Mouse (Mus musculus): Measurements from ENCODE around the gene Arrdc5.
A peak's percentile ranks its signal among the peaks of the same experiment; 100 is the strongest.

The Arrdc5 gene

DNA sequence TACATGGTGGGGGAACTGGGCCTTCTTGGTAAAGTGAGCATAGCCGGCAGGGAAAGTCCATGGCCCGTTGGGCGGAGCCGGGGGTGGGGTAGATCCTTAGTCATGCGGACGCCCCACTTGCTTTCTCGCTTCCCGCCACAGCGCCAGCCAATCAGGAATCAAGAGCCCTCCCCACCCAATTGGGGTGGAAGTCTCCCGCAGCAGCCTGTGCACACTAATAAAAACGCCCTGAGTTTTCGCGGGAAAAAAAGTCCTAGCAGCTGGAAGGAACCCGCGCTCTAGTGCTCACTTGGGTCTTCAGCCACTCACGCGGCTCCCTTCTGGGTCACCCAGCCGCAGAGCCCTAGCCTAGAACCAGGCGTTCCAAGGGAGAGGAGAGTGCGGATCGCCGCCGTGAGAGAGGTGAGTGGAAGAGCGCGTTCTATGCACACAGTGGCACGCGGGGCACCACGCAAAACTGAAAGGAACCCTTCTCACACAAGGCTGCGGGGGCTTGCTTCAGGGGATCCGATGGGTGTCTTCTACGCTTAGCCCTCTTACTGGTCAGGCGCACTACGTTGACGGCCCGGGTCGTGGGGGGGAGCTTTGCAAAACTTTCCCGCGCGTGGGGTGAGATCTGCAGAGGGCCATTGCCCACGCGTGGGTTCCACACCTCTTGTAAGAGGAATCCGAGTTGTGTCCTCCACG is 3.2 kb upstream of the Arrdc5 start, which contains the start of gene Uhrf1:
TSS of gene Uhrf1 (plus strand) at position 162 of the 687 bp plus-strand sequence.
- DNase-seq = no peak

DNA sequence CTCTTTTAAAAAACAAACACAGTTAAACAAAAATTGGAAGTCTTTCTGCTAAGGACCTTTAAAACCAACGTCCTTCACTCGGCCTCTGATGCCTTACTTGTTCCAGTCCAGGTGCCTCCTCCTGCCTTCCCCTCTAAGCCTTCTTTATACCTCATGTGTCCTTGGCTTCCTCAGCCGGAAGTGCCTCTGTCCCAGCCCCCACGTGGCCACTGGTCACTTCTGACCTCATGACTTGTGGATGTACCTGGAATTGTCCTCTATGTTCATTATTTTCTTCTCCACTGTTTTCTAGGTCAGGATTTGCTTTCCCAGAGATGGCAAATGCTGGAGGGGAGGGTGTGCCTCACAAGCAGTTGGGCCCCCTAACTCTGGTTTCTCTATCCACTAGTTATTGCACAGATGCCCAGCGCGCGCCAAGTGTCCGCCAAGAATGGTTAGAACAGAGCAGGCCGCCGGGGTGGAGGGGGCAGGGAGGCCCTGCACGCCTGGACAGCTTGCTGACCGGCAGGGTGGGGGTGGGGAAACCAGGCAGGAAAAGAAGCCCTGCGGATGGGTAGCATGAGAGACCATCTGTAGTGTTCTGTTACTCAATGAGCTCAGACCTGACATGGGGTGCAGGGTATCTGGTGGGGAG is 2.4 kb upstream of the Arrdc5 start:
- no peak for DNase-seq

DNA sequence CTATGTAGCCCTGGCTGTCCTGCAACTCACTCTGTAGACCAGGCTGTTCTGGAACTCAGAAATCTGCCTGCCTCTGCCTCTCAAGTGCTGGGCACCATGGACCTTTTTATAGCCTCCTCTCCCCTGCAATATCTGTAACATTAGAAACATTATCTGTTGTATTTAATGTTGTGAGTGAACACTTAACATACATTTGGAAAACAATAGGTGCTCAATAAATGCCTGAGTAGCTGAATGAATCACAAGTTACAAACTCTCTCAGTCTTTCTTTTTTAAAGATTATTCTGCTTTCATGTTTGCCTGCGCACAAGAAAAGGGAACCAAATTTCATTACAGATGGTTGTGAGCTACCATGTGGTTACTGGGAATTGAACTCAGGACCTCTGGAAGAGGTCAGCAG is 1.8 kb downstream of the Arrdc5 start:
- no peak for DNase-seq

DNA sequence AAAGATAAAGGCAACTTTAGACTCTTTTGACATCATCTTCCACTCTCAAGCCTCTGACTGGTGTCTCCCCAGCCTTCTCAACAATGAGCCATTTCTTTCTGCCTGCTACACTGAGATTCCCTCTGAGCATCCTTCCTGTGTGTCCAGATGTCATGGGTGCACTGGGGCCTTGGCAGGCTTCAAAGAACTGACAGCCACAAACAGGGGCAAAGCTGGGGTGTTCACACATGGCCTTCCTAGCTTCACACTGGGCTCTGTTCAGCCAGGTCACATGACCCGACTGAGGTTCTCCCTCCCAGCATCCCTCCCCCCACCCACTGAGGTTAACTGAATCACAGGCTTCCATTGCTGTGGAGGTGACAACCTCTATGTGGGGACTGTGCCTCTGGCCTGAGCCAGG is 3.9 kb downstream of the Arrdc5 start:
- no peak for DNase-seq

DNA sequence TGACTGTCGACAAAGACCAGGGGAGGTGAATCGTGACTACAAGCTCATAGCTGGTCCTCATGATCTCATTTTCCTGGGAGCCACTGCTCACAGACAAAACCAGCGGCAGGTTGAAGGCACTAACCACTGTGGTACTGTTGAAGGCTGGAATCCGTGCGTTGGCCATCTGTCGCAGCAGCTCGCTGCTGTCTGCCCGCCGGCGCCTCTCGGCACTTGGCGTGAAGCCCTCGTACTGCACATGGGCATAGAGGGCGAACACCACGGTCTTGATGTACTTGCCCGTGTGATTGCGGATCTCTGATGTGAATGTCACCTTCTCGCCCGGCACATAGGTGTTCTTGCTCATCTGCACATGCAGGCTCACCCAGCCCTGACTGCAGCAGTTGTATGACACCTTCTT is 5.8 kb downstream of the Arrdc5 start:
- peak; percentile 78 for DNase-seq

DNA sequence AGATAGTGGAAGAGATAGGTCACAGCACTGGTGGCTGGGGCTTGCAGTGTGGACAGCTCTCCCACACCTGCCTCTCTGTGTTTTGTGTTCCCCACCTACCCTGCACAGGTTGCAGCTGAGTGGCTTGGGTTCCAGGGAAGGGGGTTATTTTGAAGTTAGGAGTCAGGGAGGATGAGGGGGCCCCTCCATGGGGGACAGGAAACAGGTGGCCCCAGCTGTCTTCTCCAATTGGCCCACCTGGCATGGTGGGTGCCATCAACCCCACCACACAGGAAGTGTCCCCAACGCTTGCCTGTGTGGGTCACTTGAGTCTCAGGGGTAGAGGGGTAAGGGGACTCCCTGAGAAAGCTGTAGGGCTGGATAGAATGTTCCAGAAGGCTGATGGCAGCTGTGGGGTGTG is 6.8 kb downstream of the Arrdc5 start:
- DNase-seq = no peak

DNA sequence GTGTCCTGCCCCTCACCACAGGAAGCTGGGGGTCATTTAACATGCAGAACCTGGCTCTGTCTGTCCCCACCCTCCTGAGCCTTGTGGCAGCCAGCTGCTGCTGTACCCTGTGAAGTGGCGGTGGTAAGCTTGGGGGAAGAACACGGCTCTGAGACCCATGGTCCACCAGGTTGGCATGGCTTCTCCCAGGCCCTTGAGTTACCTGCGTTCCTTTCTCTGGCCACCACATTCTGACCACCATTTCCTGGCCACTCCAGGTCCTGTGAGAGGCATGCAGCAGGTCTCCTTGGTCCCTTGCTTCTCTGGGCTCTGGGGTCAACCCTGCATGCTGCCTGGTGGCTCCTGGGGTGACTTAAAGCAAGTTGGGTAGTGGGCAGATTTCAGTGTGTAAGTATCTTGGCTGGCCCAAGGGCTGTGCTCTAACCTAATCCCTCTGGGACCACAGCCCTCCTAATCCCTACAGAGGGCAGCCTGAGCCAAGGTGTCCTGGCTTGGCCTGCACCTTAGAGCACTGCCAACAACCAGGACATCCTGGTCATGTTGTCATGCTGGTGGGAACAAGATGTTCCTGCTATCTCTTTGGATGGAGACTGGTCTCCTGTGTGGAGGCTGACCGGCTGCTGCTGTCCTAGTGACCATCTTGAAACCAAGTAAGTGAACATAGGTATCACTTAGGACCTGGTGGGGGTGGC is 7.4 kb downstream of the Arrdc5 start, which contains the start of gene Plin3:
TSS of gene Plin3 (minus strand) at position 343 of the 692 bp plus-strand sequence.
- DNase-seq = peak; percentile 44

DNA sequence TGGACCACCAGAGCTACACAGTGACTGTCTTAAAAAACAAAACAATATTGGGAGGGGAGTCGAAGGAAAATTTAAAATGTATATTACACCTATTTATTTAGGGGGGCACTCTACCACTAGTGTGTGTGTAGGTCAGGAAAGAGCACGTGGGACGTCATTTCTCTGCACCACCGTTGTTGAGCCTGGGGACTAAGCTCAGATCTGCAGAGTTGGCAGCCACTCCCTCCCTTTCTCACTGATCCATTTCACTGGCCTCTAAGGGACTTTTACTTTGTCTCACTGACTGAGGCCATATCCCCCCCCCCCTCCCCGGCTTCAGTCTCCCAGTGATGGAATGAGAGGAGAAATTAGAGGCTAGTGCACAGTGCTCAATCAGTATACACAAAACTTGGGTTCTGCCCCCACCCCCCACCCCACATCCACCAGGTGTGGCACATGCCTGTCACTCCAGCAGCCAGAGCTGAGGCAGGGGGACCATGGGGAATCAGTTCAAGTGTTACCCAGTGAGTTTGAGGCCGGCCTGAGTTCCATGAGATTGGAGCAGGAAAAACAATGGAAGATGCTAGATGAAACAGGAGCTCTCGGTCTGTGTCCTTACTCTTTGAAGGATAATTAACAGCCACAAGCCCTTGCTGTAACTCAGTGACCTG is 8.1 kb downstream of the Arrdc5 start:
- no peak for DNase-seq

DNA sequence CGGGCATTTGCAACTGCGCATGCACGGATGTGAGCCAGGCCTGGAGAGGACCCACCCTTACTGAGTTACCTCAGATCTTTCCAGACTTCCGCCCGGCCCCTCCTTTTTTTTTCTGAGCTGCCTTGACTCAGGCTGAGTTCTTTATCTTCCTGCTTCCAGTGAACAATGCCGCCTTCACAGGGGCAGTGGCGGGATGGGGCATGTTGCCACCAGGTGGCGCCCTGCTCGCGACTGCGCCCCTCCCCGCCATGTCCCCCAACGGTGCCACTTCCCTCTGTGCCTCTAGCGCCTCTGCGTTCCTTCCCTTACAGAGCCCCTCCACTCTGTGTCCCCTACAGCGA is 8.9 kb downstream of the Arrdc5 start:
- peak; percentile 70 for DNase-seq

DNA sequence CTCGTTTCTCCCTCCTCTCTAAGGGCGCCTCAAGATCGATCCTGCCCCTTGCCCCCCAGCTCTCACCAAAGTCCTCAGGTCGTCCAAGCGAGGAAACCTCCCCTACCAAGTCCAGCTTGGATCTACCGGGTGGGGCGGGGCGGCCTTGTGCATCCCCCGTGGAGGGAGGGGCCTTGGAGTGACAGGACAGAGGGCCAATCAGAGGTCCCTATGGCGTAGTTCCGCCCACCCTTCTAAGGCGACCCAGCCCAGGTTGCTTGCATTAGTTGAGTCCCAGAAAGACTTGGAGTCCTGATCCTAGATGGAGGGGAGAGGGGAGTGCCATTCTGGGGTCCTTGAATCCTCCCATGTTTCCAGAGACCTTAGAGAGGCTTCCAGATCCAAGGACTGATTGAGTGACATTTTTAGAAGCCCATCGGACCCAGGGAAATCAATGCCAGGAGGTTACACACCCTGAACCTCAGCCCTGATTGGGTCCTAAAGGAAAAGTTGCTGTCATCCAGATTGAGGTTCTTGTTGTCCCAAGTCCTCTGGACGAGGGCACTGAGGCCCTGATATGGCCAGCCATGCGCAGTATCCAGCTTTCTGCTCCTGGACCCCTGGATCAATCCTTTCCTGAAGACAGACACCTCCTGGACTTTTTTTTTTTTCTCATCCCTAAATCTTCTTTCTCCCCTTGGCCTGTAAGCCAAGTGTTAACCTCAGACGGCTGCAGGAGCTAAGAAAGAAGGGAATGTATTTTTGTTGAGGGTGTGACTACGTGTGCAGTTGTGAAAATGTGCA is 9.5 kb downstream of the Arrdc5 start:
- DNase-seq = no peak

DNA sequence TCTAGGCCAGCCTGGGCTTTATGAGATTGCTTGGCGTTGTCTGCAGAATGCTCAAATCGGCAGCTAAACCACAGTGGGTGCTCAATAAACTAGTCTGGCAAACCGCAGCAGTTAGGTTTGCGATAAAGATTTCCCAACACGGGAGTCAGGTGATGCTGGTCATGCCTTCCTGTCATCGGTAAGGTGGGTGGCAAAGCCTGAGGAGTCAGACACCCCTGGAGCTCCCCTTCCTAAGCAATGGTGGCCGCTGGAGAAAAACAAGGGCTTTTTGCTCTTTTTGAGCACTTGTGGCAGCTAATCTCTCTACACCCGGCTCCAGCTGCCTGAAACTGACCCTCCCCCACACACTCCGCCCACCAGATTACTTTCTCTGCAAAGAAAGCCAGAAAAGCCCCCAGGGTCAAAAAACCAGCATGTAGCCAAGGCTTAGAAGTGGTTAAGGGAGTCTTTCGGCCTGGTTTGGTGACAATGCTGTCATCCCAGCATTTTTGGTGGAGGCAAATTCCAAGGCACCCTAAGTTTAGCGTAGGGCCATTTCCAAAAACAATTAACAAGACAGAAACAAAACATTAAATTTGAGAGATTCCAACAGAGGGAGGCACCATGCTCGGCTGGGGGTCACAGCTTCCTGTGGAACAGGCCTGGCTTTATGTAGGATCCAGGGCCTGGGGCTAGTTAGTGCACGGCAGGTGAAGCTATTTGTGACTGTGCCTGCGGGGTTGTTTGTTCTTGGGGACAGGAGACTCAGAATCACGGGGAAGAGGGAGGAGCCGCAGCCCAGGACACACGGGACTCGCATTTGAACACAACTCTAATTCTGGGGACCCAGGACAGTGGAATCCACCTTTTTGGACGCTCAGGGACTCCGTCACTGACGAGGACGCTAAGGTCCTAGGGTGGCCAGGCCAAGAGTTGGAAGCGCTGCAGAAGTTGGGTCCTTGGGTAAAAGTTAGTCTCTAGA is 10.4 kb downstream of the Arrdc5 start:
- no peak for DNase-seq

DNA sequence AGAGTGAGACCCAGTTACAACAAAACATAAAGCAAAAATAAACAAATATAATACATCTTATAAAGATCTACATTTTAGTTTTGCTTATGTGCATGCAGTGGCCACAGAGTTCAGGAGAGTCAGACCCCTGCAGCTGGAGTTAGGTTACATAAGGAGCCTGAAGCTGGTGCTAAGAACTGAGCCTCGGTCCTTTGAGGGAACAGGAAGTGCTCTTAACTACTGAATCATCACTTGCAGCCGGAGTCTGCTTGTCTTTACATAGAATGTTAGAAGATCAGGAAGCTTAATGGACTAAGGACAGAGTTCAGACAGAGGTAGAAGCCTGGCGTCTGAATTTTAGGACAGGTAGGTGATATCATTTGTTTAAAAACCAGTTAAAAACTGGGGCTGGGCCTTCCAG is 11.2 kb downstream of the Arrdc5 start:
- no peak for DNase-seq

DNA sequence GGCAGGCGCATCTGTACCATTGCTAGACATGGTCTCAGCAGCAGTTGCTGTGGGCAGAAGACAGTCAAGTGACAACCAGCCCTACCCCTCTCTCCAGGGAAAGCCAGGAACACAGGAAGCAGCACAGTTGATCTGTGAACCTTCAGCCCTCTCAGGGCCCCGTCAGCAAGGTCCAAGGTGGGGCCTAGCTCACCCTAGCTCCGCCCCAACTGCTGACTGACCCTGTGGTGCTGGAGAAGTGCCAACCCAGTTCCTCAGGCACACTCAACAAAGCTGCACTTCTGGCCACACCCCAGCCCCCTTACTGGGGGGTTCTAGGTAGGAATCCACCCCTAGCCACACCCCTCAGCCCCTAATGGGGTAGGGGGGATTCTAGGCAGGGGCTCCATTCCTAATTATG is 12.3 kb downstream of the Arrdc5 start:
- DNase-seq = no peak

DNA sequence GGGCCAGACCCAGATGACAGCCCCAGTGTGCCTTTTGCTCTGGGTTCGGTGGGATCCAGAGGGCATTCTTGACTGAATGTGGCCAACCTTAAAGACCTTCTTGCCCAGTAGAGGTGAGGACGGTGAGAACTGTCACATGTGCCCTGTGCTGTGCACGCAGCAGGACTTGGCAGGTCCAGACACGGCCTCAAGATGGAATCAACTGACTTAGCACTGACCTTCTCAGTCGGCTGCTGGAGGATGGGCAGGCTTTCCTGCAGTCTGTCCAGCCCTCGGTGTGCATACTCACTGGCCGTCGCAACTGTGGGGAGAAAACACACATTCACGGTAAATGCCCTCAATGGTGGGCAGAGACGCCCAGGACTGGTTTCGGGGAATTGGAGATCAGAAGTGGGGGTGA is 14.1 kb downstream of the Arrdc5 start:
- no peak for DNase-seq

DNA sequence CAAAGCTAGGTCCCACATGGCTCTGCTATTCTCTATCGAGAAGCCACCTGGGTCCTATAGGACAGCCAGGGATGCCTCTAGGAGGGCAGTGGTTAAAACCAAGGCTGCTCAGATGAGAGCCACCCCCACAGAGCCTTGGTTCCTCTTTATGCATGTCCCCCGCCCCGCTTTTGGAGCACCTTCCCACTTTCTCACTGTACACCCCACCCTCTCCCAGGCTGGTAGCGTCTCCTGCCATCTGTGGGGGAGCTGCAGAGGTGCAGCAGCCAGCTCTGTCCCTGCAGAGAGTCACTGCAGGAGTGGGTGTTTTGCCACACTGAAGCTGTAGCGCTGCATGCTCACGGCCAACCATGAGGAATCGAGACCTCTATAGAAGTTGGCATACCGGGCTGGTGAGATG is 16.8 kb downstream of the Arrdc5 start:
- no peak for DNase-seq

DNA sequence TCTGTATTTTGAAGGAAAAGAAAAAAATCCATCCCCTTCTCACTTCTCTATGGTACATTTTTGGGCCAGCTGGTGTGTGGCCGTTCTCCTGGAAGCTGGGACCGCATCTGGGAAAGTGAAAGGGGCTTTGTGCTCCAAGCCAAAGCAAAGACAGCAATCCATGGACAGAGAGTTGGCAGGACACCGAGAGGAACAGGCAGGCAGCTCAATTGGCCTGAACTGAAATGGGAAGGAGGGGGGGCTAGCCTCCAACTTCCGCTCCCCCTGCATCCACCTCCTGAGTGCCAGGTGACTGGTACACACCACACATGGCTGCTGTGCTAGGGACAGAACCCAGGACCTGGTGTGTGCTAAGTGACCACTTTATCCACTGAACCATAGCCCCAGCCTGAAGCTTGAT is 17.3 kb downstream of the Arrdc5 start:
- DNase-seq = no peak

DNA sequence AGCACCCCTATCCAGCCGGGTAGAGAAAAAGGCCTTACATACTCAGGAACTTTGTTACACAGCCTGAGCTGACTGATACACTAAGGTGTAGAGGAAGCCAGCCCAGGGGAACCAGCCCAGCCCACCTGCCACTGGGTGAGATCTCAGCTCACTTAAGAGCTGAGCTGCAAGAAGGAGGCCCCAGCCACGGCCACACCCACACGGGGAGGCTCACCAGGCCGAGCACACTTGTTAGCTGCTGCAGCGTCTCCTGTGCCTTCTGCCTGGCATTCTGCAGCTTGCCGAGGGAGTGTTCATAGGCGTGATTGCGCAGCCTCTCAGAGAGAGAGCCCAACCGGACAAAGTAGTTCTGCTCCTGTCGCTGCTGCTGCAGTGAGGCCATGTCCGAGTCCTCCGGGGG is 18.9 kb downstream of the Arrdc5 start:
- DNase-seq = no peak

DNA sequence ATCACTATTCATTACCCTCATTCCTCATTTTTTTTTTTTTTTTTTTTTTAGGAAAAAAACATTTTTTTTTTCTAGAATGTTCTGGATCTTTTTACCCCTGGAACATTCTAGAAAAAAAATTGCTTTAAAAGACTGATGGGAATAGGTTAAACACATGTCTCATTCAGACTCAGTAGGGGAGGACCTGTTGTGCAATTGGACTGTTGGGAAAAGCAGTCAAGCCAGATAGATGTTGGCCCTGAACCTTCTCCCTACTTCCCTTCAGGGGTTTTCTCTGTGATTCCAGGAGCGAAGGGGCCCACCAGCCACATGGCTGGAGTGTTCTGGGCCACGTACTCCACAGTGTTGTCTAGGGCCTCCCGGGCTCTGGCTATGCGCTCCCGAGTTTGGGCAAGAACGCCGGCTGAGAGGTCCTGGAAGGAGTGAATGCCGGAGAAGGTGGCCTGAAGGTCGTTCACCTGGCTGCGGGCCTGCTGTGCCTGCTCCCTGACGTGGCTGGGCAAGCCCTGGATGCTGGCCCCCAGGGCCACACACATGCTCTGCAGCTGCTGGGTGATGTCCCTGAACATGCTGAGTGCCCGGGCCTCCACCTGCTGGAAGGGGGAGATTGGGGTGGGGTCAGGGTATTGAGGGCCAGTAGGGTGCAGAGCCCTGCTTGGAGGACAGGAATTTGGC is 20.5 kb downstream of the Arrdc5 start:
- no peak for DNase-seq

DNA sequence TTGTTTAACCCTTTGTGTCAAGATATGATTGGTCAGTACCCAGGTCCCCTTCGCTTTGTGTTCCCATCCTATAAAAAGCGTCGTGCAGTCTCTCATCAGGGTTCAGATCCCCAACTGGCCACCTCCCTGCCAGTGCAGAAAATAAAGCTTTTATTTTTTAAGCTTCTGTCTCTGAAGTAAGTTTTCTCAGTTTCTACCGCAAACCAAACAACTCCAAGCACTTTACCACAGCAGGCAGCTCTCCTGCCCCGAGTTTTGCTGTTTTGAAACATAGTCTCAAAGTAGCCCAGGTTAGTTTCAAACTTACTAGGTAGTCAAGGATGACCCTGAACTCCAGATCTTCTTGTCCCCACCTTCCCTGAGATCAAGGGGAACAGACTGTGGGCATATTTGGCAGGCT is 21.7 kb downstream of the Arrdc5 start:
- DNase-seq = no peak

DNA sequence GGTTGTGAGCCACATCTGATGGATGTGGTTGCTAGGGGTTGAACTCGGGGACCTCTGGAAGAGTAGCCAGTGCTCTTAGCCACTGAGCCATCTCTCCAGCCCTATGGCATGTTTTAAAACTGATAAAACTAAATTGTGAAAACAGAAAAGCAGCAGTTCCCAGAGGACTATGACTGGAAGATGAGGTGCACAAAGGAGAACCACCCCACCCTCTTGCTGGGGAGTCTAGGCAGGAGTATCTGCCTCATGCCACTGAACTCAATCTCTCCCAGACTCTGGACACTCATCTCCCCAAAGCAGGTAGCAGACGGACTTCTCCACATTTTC is 22.6 kb downstream of the Arrdc5 start:
- DNase-seq = no peak

Measured in cerebellum, adult 9-10 months (tissue).